Mouse (Mus musculus): Measurements from ENCODE around the gene Nacc1. TPM values are rescaled to one million over a fixed set of nuclear protein-coding genes. Genes with fewer than 3 reads are reported as not detected.
A peak's percentile ranks its signal among the peaks of the same experiment; 100 is the strongest.

Gene Nacc1
- polyA plus RNA-seq, 1 experiment from 2014 or later = 21.3 TPM

GRCm38 (mm10) chr8:84661458-84661871 is 26.2 kb downstream of the Nacc1 start:
- peak overlapping the region; percentile 85 for H3K4me2 ChIP-seq
- WGBS = under 1% methylated on average over 24 of the region's 24 CpGs
- peaks cover 45% of the 10 kb centered on the region for H3K4me1 ChIP-seq (replicated peaks)
- H3K27me3 ChIP-seq (replicated peaks) = no peaks in the 10 kb centered on the region
- ATAC-seq (ENCODE audit: insufficient number of reproducible peaks, low FRiP score) = peak; percentile 61
- H3K9ac ChIP-seq = peak overlapping the region; percentile 97
- no peaks in the 10 kb centered on the region for H3K36me3 ChIP-seq
- H3K9me3 ChIP-seq (replicated peaks) = no peaks in the 10 kb centered on the region
- peak overlapping the region; percentile 98 for H3K27ac ChIP-seq (ENCODE audit: poor library complexity, severe bottlenecking)
- peak overlapping the region; percentile 91 for H3K4me3 ChIP-seq

- peak overlapping the region; percentile 85 for H3K4me2 ChIP-seq
- H3K27ac ChIP-seq (ENCODE audit: poor library complexity, severe bottlenecking) = peak overlapping the region; percentile 98
- H3K4me1 ChIP-seq (replicated peaks) = peaks cover 47% of the 10 kb centered on the region
- WGBS = under 1% methylated on average over 20 of the region's 20 CpGs
- H3K9ac ChIP-seq = peak overlapping the region; percentile 97
- no peaks in the 10 kb centered on the region for H3K27me3 ChIP-seq (replicated peaks)
- ATAC-seq (ENCODE audit: insufficient number of reproducible peaks, low FRiP score) = no peak
- H3K4me3 ChIP-seq = peak overlapping the region; percentile 91
- H3K36me3 ChIP-seq = no peaks in the 10 kb centered on the region
- H3K9me3 ChIP-seq (replicated peaks) = no peaks in the 10 kb centered on the region
Observed at GRCm38 (mm10) chr8:84660819-84661457, 26.7 kb downstream of the Nacc1 start.

DNA sequence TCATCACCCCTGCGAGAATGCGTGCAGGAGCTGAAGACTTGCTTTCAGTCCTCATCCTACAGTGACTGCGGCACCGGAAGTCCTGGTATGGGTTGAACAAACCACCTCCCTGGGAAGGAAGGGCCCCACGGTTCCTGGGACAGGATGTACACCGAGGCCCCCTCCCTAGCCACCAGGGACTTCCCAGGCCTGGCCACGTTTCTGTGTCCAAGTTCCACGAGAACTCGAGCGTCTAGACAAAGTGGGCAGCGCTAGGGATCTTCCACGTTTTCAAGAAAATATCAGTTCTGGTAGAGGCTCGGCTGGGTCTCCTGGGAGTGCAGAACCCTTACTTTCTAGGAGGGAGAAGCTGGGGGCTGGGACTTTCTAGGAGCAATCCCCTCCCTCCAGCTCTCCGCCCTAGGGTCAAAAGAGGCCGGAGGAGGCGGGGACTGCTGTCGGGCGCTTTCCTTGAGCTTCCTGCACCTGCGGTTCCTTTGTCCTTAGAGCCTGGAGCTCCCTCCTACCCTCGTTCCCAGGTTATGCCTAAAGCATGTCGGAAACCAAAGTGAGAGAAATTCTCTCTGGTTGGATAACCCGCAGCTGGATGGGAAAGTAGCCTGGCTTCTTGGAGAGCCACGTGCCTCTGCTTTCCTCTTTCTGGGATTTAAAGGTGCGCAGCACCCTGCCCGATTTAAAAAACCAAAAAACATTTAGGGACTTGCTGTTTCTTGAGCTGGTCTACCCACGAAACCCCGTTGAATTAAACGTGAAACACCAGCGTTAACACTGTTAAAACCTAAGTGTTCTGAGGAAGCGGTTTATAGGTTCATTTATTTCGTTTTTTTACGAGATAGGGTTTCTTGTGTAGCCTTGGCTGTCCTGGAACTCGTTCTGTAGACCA is 27.5 kb downstream of the Nacc1 start:
- H3K4me2 ChIP-seq = peak overlapping the region; percentile 85
- no peaks in the 10 kb centered on the region for H3K9me3 ChIP-seq (replicated peaks)
- no peaks in the 10 kb centered on the region for H3K36me3 ChIP-seq
- peak overlapping the region; percentile 91 for H3K4me3 ChIP-seq
- peak overlapping the region; percentile 98 for H3K27ac ChIP-seq (ENCODE audit: poor library complexity, severe bottlenecking)
- ATAC-seq (ENCODE audit: insufficient number of reproducible peaks, low FRiP score) = no peak
- H3K9ac ChIP-seq = peak overlapping the region; percentile 97
- H3K4me1 ChIP-seq (replicated peaks) = peaks cover 49% of the 10 kb centered on the region
- 2% methylated on average over 33 of the region's 33 CpGs for WGBS
- no peaks in the 10 kb centered on the region for H3K27me3 ChIP-seq (replicated peaks)

- Histone ChIP-seq H3K4me1 (replicated peaks) (peaks cover 57% of the 10 kb centered on the region), H3K4me2 (peak overlapping the region; percentile 18; the same call in 1 of the 2 replicates)
- no peak for ATAC-seq (ENCODE audit: insufficient number of reproducible peaks, low FRiP score)
Observed at GRCm38 (mm10) chr8:84658951-84659350, 28.7 kb downstream of the Nacc1 start.

DNA sequence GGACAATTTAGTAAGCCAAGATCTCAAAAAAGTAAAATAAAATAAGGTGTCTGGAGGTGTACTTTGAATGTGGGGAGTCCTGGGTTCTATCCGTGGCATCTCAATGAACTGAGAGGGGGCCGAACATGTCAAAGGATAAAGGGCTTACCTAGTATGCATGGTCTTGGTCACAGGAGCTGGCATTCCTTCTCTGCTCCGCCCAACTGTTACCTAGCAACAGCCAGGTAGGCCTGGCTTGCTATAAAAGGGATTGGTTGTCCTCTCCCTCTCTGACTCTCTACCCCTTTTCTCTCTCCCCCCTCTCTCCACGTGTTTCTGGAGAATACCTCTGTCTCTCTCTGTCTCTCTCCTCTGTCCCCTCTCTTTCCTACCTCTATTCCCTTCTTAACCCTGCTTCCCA is 30.0 kb downstream of the Nacc1 start:
- no peaks in the 10 kb centered on the region for H3K27me3 ChIP-seq (replicated peaks)
- H3K9ac ChIP-seq = peak overlapping the region; percentile 13; the same call in 1 of the 2 replicates
- WGBS = 44% methylated on average over 4 of the region's 4 CpGs
- no peaks in the 10 kb centered on the region for H3K9me3 ChIP-seq (replicated peaks)
- H3K36me3 ChIP-seq = no peaks in the 10 kb centered on the region
- peak overlapping the region; percentile 93; the same call in 1 of the 2 replicates for H3K4me2 ChIP-seq
- ATAC-seq (ENCODE audit: insufficient number of reproducible peaks, low FRiP score) = no peak
- no peak overlapping the region for H3K4me3 ChIP-seq
- peak overlapping the region; percentile 97 for H3K27ac ChIP-seq (ENCODE audit: poor library complexity, severe bottlenecking)
- peaks cover 65% of the 10 kb centered on the region for H3K4me1 ChIP-seq (replicated peaks)

More at GRCm38 (mm10) chr8:84658951-84659350, 28.7 kb downstream of the Nacc1 start:
- H3K9me3 ChIP-seq (replicated peaks) = no peaks in the 10 kb centered on the region
- no peaks in the 10 kb centered on the region for H3K27me3 ChIP-seq (replicated peaks)
- peak overlapping the region; percentile 98; the same call in 1 of the 2 replicates for H3K27ac ChIP-seq (ENCODE audit: poor library complexity, severe bottlenecking)
- H3K36me3 ChIP-seq = no peaks in the 10 kb centered on the region
- H3K4me3 ChIP-seq = no peak overlapping the region
- WGBS = 34% methylated on average over 1 of the region's 1 CpGs
- H3K9ac ChIP-seq = no peak overlapping the region

GRCm38 (mm10) chr8:84657203-84657602 is 30.5 kb downstream of the Nacc1 start:
- Histone ChIP-seq H3K27ac (ENCODE audit: poor library complexity, severe bottlenecking) (peak overlapping the region; percentile 97), H3K4me1 (replicated peaks) (peaks cover 65% of the 10 kb centered on the region), H3K9me3 (replicated peaks) (no peaks in the 10 kb centered on the region), H3K4me2 (peak overlapping the region; percentile 93), H3K27me3 (replicated peaks) (no peaks in the 10 kb centered on the region), H3K36me3 (no peaks in the 10 kb centered on the region), H3K9ac (peak overlapping the region; percentile 84), H3K4me3 (peak overlapping the region; percentile 57)
- no peak for ATAC-seq (ENCODE audit: insufficient number of reproducible peaks, low FRiP score)

DNA sequence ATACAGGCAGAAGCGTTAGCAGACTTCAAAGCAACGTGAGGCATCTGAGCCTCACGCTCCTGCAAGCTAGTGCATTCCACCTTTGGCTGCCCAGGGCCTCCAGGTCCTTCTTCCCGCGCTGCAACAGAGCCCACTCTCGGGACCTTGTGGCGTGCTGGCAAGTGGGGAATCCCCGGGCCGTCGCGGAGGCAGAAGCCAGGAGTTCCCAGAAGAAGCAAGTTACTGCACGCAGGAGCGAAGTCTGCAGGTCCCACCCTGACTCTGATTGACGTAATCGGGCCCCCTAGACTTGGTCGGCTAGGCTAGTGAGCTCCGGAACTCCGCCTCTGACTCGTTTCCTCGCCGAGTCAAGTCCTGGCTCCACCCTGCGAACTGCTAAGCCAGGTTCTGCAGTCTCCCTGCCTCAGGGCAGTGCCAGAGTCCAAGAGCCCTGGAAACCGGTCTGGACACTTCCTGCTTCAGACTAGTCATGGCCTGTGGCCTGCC is 31.0 kb downstream of the Nacc1 start:
- peak overlapping the region; percentile 97 for H3K27ac ChIP-seq (ENCODE audit: poor library complexity, severe bottlenecking)
- H3K4me1 ChIP-seq (replicated peaks) = peaks cover 65% of the 10 kb centered on the region
- H3K4me3 ChIP-seq = peak overlapping the region; percentile 57
- no peaks in the 10 kb centered on the region for H3K9me3 ChIP-seq (replicated peaks)
- peak overlapping the region; percentile 84 for H3K9ac ChIP-seq
- peak overlapping the region; percentile 93 for H3K4me2 ChIP-seq
- under 1% methylated on average over 23 of the region's 23 CpGs for WGBS
- no peaks in the 10 kb centered on the region for H3K27me3 ChIP-seq (replicated peaks)
- peak; percentile 77 for ATAC-seq (ENCODE audit: insufficient number of reproducible peaks, low FRiP score)
- no peaks in the 10 kb centered on the region for H3K36me3 ChIP-seq

DNA sequence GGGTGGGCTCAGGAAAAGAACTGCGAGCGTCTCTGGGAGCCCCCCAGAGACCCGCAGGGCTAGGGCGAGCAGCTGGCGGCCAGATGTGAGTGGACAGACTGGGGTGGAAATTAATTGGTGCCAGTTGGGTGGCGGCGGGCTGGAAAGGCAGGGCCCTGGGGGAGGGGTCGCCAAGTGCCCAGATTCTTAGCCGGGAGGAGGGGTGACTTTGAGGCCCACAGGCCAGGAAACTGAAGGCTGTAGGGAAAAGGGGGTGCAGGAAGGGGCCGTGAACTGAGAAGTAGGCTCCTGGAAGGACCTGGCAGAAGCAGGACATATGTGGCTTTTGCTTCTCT is 31.5 kb downstream of the Nacc1 start:
- Histone ChIP-seq H3K36me3 (no peaks in the 10 kb centered on the region), H3K9me3 (replicated peaks) (no peaks in the 10 kb centered on the region), H3K9ac (peak overlapping the region; percentile 84), H3K4me3 (peak overlapping the region; percentile 57), H3K4me2 (peak overlapping the region; percentile 93), H3K4me1 (replicated peaks) (peaks cover 65% of the 10 kb centered on the region), H3K27ac (ENCODE audit: poor library complexity, severe bottlenecking) (peak overlapping the region; percentile 97), H3K27me3 (replicated peaks) (no peaks in the 10 kb centered on the region)
- 1% methylated on average over 10 of the region's 10 CpGs for WGBS
- ATAC-seq (ENCODE audit: insufficient number of reproducible peaks, low FRiP score) = no peak; the same call in 1 of the 2 replicates

- H3K36me3 ChIP-seq = no peaks in the 10 kb centered on the region
- H3K9me3 ChIP-seq (replicated peaks) = no peaks in the 10 kb centered on the region
- peak overlapping the region; percentile 84 for H3K9ac ChIP-seq
- peak overlapping the region; percentile 97 for H3K27ac ChIP-seq (ENCODE audit: poor library complexity, severe bottlenecking)
- H3K27me3 ChIP-seq (replicated peaks) = no peaks in the 10 kb centered on the region
- WGBS = 2% methylated on average over 15 of the region's 15 CpGs
- peak overlapping the region; percentile 57 for H3K4me3 ChIP-seq
- peaks cover 60% of the 10 kb centered on the region for H3K4me1 ChIP-seq (replicated peaks)
- H3K4me2 ChIP-seq = peak overlapping the region; percentile 93
- ATAC-seq (ENCODE audit: insufficient number of reproducible peaks, low FRiP score) = peak; percentile 77
Observed at GRCm38 (mm10) chr8:84655336-84656190, 32.1 kb downstream of the Nacc1 start.

- no peak overlapping the region for H3K9ac ChIP-seq
- peaks cover 55% of the 10 kb centered on the region for H3K4me1 ChIP-seq (replicated peaks)
- H3K9me3 ChIP-seq (replicated peaks) = no peaks in the 10 kb centered on the region
- H3K4me3 ChIP-seq = no peak overlapping the region
- H3K27ac ChIP-seq (ENCODE audit: poor library complexity, severe bottlenecking) = peak overlapping the region; percentile 97
- H3K27me3 ChIP-seq (replicated peaks) = no peaks in the 10 kb centered on the region
- WGBS = 28% methylated on average over 4 of the region's 4 CpGs
- H3K36me3 ChIP-seq = no peaks in the 10 kb centered on the region
- ATAC-seq (ENCODE audit: insufficient number of reproducible peaks, low FRiP score) = no peak
- 0 out of 2 replicates have a peak overlapping the region, but pooled peaks have one; percentile 93 for H3K4me2 ChIP-seq
Observed at GRCm38 (mm10) chr8:84654597-84654996, 33.1 kb downstream of the Nacc1 start.

Measured in heart, embryonic 12.5 days (tissue).